15 mouse cellular contexts compared by ENCODE assay signal in genomic region chr1:172455416-172455815, GRCm38 (mm10). TPM values are rescaled to one million over a fixed set of nuclear protein-coding genes. Genes with fewer than 3 reads are reported as not detected.
A peak's percentile ranks its signal among the peaks of the same experiment; 100 is the strongest.
DNase-seq lines count a peak whose midpoint lies in the region; ATAC-seq and TF ChIP-seq lines count a peak whose summit lies in the region.
"Had no signal": no experiment of that assay in that cellular context is flagged by ENCODE, and none has a peak within 500 bp of the region (broad histone marks: within the 10 kb centered on the region; RNA-seq: fewer than 3 reads in every experiment).

No protein-coding gene starts in this region.

- peaks cover 4 to 32% of the 10 kb centered on the region in 2 experiments; a peak in 3 of 4 replicates for H3K4me1 ChIP-seq in CH12.LX (ENCODE audit: control insufficient read depth in 1 of 2, insufficient read depth in 2 of 2)
- H3K4me1 ChIP-seq in stomach, postnatal 0 days (replicated peaks; ENCODE audit: control insufficient read depth, insufficient read depth): no peaks in the 10 kb centered on the region
- H3K4me1 ChIP-seq: liver, embryonic 13.5 days had no signal

- dilution Hi-C loops in CH12.LX (cut with MboI; ENCODE audit: extremely low pct_ligation_motif_present, extremely low pct_unique_long_range_greater_than_20kb, low sequenced_read_pairs): no loop called here

- TF ChIP-seq CTCF in CH12.LX (conservative IDR thresholded peaks at IDR 0.05 in 1 of 2, IDR thresholded peaks at IDR 0.05 in 1 of 2; ENCODE audit: low read depth in 2 of 2, low read length in 2 of 2): no peak
- no peak for TF ChIP-seq CTCF in stomach, postnatal 0 days (IDR thresholded peaks at IDR 0.05; ENCODE audit: low read depth)

- H3K27me3 ChIP-seq in CH12.LX (replicated peaks): no peaks in the 10 kb centered on the region
- no peaks in the 10 kb centered on the region for H3K27me3 ChIP-seq in stomach, postnatal 0 days (ENCODE audit: control insufficient read depth, insufficient read depth, low read length)
- H3K27me3 ChIP-seq: liver, embryonic 13.5 days; Patski had no signal

- no peaks in the 10 kb centered on the region for H3K9me3 ChIP-seq in CH12.LX (replicated peaks; ENCODE audit: low read length)
- H3K9me3 ChIP-seq in stomach, postnatal 0 days (ENCODE audit: control insufficient read depth, low read length): no peaks in the 10 kb centered on the region
- H3K9me3 ChIP-seq: hindbrain, embryonic 10.5 days; liver, embryonic 13.5 days had no signal

- no peaks in the 10 kb centered on the region for H3K79me2 ChIP-seq in CH12.LX (replicated peaks; ENCODE audit: control insufficient read depth, extremely low read depth, insufficient read depth, poor library complexity, severe bottlenecking)

- H3K4me3 ChIP-seq in CH12.LX (replicated peaks in 1 of 3; ENCODE audit: low read depth in 2 of 3, low read length in 2 of 3, poor library complexity in 1 of 3): peak overlapping the region in 2 of 3 experiments; percentile 24 to 41
- no peak overlapping the region for H3K4me3 ChIP-seq in stomach, postnatal 0 days (ENCODE audit: low read depth, low read length)
- H3K4me3 ChIP-seq: hindbrain, embryonic 10.5 days; left cerebral cortex, adult 2 months; liver, embryonic 13.5 days; myocyte had no signal

- TF ChIP-seq POLR2A in CH12.LX (IDR thresholded peaks at IDR 0.05; ENCODE audit: low read depth, low read length): no peak; the same call in 1 of the 2 replicates

- peak; percentile 36; the same call in 1 of the 2 replicates for ATAC-seq in granulocyte monocyte progenitor cell, adult 5-6 weeks (replicated peaks; ENCODE audit: poor library complexity, severe bottlenecking)
- ATAC-seq in stomach, postnatal 0 days (ENCODE audit: low FRiP score, low TSS enrichment): no peak
- ATAC-seq: Patski had no signal

- DNase-seq in A20 (ENCODE audit: low read depth, low spot score) (peak; percentile 19), CH12.LX (ENCODE audit: extremely low read depth) (peak; percentile 73)
- no peak for DNase-seq in stomach, postnatal 0 days (ENCODE audit: low spot score)
- DNase-seq in embryo, embryonic 10.5 days (ENCODE audit: low spot score): no peak
- DNase-seq in cerebellum, postnatal 25 days: no peak
- DNase-seq in adrenal gland, adult 8-10 months: no peak
- DNase-seq: cerebellum, adult 9-11 months; kidney, postnatal 10 days; liver, embryonic 13.5 days had no signal

- H3K36me3 ChIP-seq in CH12.LX (replicated peaks in 1 of 2; ENCODE audit: control insufficient read depth in 1 of 2, insufficient read depth in 1 of 2, low read length in 1 of 2): no peaks in the 10 kb centered on the region
- no peaks in the 10 kb centered on the region for H3K36me3 ChIP-seq in stomach, postnatal 0 days (ENCODE audit: control insufficient read depth, insufficient read depth, low read length)
- H3K36me3 ChIP-seq: hindbrain, embryonic 10.5 days; liver, embryonic 13.5 days had no signal

- peak overlapping the region; percentile 80 for H3K4me2 ChIP-seq in CH12.LX (ENCODE audit: insufficient read depth, low read depth, poor library complexity, severe bottlenecking)
- H3K4me2 ChIP-seq in stomach, postnatal 0 days (replicated peaks; ENCODE audit: low read depth): no peak overlapping the region
- H3K4me2 ChIP-seq: liver, embryonic 13.5 days had no signal

- H3K27ac ChIP-seq in CH12.LX (ENCODE audit: insufficient read depth, low read depth): peak overlapping the region; percentile 83
- peak overlapping the region; percentile 49; the same call in 1 of the 2 replicates for H3K27ac ChIP-seq in stomach, postnatal 0 days (replicated peaks)
- H3K27ac ChIP-seq: hindbrain, embryonic 10.5 days; left cerebral cortex, adult 2 months; liver, embryonic 13.5 days had no signal

- no peak for TF ChIP-seq RAD21 in CH12.LX (IDR thresholded peaks at IDR 0.05; ENCODE audit: low read depth, low read length)

- no peak for TF ChIP-seq EP300 in CH12.LX (IDR thresholded peaks at IDR 0.05; ENCODE audit: low read length)
- TF ChIP-seq EP300 in stomach, postnatal 0 days (optimal IDR thresholded peaks at IDR 0.05): no peak

- 17% methylated on average over 4 of the region's 4 CpGs for WGBS in stomach, postnatal 0 days

- in situ Hi-C loops in CH12.LX (cut with MboI; ENCODE audit: low pct_ligation_motif_present, low pct_unique_long_range_greater_than_20kb, low sequenced_read_pairs): no loop called here

- peak overlapping the region; percentile 67 for H3K9ac ChIP-seq in CH12.LX (ENCODE audit: insufficient read depth, low read depth)
- H3K9ac ChIP-seq in stomach, postnatal 0 days (ENCODE audit: low read length): no peak overlapping the region
- H3K9ac ChIP-seq: liver, embryonic 13.5 days had no signal

TF ChIP-seq in CH12.LX, 34 proteins besides CTCF, POLR2A, EP300 and RAD21 (continues in another document):
- no peak for TF ChIP-seq PAX5 (IDR thresholded peaks at IDR 0.05; ENCODE audit: low read length)
- TF ChIP-seq NELFE (IDR thresholded peaks at IDR 0.05; ENCODE audit: low read depth, low read length): no peak
- no peak for TF ChIP-seq RCOR1 (conservative IDR thresholded peaks at IDR 0.05; ENCODE audit: low read depth, low read length)
- TF ChIP-seq KAT2A (IDR thresholded peaks at IDR 0.05; ENCODE audit: insufficient replicate concordance, low read length): no peak
- no peak for TF ChIP-seq ZC3H11A (IDR thresholded peaks at IDR 0.05; ENCODE audit: low read depth, low read length)
- TF ChIP-seq JUN (IDR thresholded peaks at IDR 0.05; ENCODE audit: insufficient read depth, low read depth, low read length): no peak
- no peak for TF ChIP-seq BHLHE40 (IDR thresholded peaks at IDR 0.05; ENCODE audit: low read depth, low read length)
- no peak for TF ChIP-seq MEF2A (IDR thresholded peaks at IDR 0.05; ENCODE audit: borderline replicate concordance, low read depth, low read length)
- peak; percentile 42; the same call in 1 of the 2 replicates for TF ChIP-seq ELF1 (IDR thresholded peaks at IDR 0.05; ENCODE audit: low read depth, low read length)
- TF ChIP-seq SIN3A (IDR thresholded peaks at IDR 0.05; ENCODE audit: low read length): no peak
- TF ChIP-seq USF1 (IDR thresholded peaks at IDR 0.05; ENCODE audit: low read depth, low read length): no peak
- no peak for TF ChIP-seq E2F4 (IDR thresholded peaks at IDR 0.05; ENCODE audit: insufficient replicate concordance, low read depth, low read length)
- no peak for TF ChIP-seq ZMIZ1 (IDR thresholded peaks at IDR 0.05; ENCODE audit: low read depth, low read length)
- TF ChIP-seq CHD1 (IDR thresholded peaks at IDR 0.05; ENCODE audit: low read depth, low read length): no peak
- TF ChIP-seq ZKSCAN1 (IDR thresholded peaks at IDR 0.05; ENCODE audit: borderline replicate concordance, low read depth, low read length): no peak
- TF ChIP-seq MAX (IDR thresholded peaks at IDR 0.05; ENCODE audit: low read length): no peak
- no peak for TF ChIP-seq MXI1 (IDR thresholded peaks at IDR 0.05; ENCODE audit: low read depth, low read length)
- no peak; the same call in 1 of the 2 replicates for TF ChIP-seq HCFC1 (IDR thresholded peaks at IDR 0.05; ENCODE audit: low read depth, low read length)
- TF ChIP-seq IRF4 (IDR thresholded peaks at IDR 0.05; ENCODE audit: low read depth, low read length): peak; percentile 35; the same call in 1 of the 2 replicates
- TF ChIP-seq POLR2AphosphoS2 (IDR thresholded peaks at IDR 0.05; ENCODE audit: low read depth, low read length): no peak
- no peak for TF ChIP-seq NRF1 (IDR thresholded peaks at IDR 0.05; ENCODE audit: low read depth, low read length)
- TF ChIP-seq MAZ (IDR thresholded peaks at IDR 0.05; ENCODE audit: low read depth, low read length): peak; percentile 88
- TF ChIP-seq MYC (IDR thresholded peaks at IDR 0.05; ENCODE audit: low read depth, low read length): no peak
- TF ChIP-seq MAFK (IDR thresholded peaks at IDR 0.05; ENCODE audit: insufficient replicate concordance, low read length): no peak
- TF ChIP-seq ZNF384 (IDR thresholded peaks at IDR 0.05; ENCODE audit: low read depth, low read length): peak; percentile 83
- TF ChIP-seq ETS1 (conservative IDR thresholded peaks at IDR 0.05; ENCODE audit: low read depth, low read length): 0 out of 2 replicates have a peak, but pooled peaks have one; percentile 36
- TF ChIP-seq SMC3 (IDR thresholded peaks at IDR 0.05; ENCODE audit: low read depth, low read length): no peak
- TF ChIP-seq TCF12 (IDR thresholded peaks at IDR 0.05; ENCODE audit: low read depth, low read length): no peak; the same call in 1 of the 2 replicates
- TF ChIP-seq USF2 (conservative IDR thresholded peaks at IDR 0.05; ENCODE audit: low read depth, low read length): no peak
- TF ChIP-seq CHD2 (IDR thresholded peaks at IDR 0.05; ENCODE audit: low read length): no peak

RNA-seq across cellular contexts. Expression of gene Slamf9, which starts 19.7 kb away (rescaled TPM):
- total RNA-seq in CH12.LX (2012; rRNA removed) (17.0 and 30.9 TPM in 2 replicates), CH12.LX (2014; rRNA removed) (30.1 and 32.6 TPM in 2 replicates)
- polyA plus RNA-seq in CH12.LX (2012; ENCODE audit: insufficient read length, low read depth): 28.3 and 30.3 TPM in 2 replicates
- not detected in 2 replicates for total RNA-seq in granulocyte monocyte progenitor cell, adult 5-6 weeks (2014; fragmentation: Nextera tagmentation)
- 0.26 TPM in 1 of 2 replicates, not detected in the other for total RNA-seq in granulocyte monocyte progenitor cell, adult 5-6 weeks (2017)
- 1.8 TPM in 2 replicates for polyA plus RNA-seq in stomach, postnatal 0 days (2015; fragmentation: Nextera tagmentation; extraction: Ambion mirVana)
- 10 to 100 TPM in 1 of 4 experiments, 1 to 10 TPM in 3; 5.2 to 11.3 (median 6.2) TPM for total RNA-seq in adrenal gland, adult 8-10 months (2022)
- total RNA-seq: megakaryocyte-erythroid progenitor cell, adult 5-6 weeks had no signal
- polyA plus RNA-seq: hindbrain, embryonic 10.5 days had no signal

RNA-seq across cellular contexts. Expression of gene Igsf9, which starts 26.2 kb away (rescaled TPM):
- total RNA-seq in CH12.LX (2012; rRNA removed): 4.5 and 6.0 TPM in 2 replicates
- 2.0 and 2.7 TPM in 2 replicates for total RNA-seq in CH12.LX (2014; rRNA removed)
- polyA plus RNA-seq in CH12.LX (2012; ENCODE audit: insufficient read length, low read depth): 6.5 and 7.2 TPM in 2 replicates
- not detected in 2 replicates for total RNA-seq in granulocyte monocyte progenitor cell, adult 5-6 weeks (2014; fragmentation: Nextera tagmentation)
- not detected in 2 replicates for total RNA-seq in granulocyte monocyte progenitor cell, adult 5-6 weeks (2017)
- polyA plus RNA-seq in stomach, postnatal 0 days (2015; fragmentation: Nextera tagmentation; extraction: Ambion mirVana): 16.7 and 19.9 TPM in 2 replicates
- 1 to 10 TPM; 1.5 to 6.6 (median 3.6) TPM for total RNA-seq in adrenal gland, adult 8-10 months (2022)

RNA-seq across cellular contexts. Expression of gene Tagln2, which starts 44.4 kb away (rescaled TPM):
- total RNA-seq in CH12.LX (2012; rRNA removed) (179 and 206 TPM in 2 replicates), CH12.LX (2014; rRNA removed) (145 and 172 TPM in 2 replicates)
- polyA plus RNA-seq in CH12.LX (2012; ENCODE audit: insufficient read length, low read depth): 281 and 337 TPM in 2 replicates
- 629 and 731 TPM in 2 replicates for total RNA-seq in granulocyte monocyte progenitor cell, adult 5-6 weeks (2014; fragmentation: Nextera tagmentation)
- total RNA-seq in granulocyte monocyte progenitor cell, adult 5-6 weeks (2017): 281 and 350 TPM in 2 replicates
- 564 and 594 TPM in 2 replicates for polyA plus RNA-seq in stomach, postnatal 0 days (2015; fragmentation: Nextera tagmentation; extraction: Ambion mirVana)
- 10 to 100 TPM; 68.5 to 90.2 (median 77.9) TPM for total RNA-seq in adrenal gland, adult 8-10 months (2022)

Comparison
In these comparisons a context has a peak if more than half of its experiments do, and no peak if none do; other contexts are left out.
1. DNase-seq: peak in A20 (single experiment) and CH12.LX (single experiment); none in stomach, postnatal 0 days (single experiment), embryo, embryonic 10.5 days (single experiment), cerebellum, postnatal 25 days (0 of 2) and adrenal gland, adult 8-10 months (single experiment).
2. RNA of gene Slamf9, which starts 19.7 kb away (total RNA-seq): 17.0 to 32.6 TPM in CH12.LX and 5.2 to 11.3 TPM in adrenal gland, adult 8-10 months; 0.26 TPM in granulocyte monocyte progenitor cell, adult 5-6 weeks; every median in the first group is over 4 times any median in the second.